Mouse (Mus musculus) CH12.LX (cell line): ENCODE measurements at regions not wholly inside any gene's neighbourhood (a gene's known extent, or its start where the extent isn't known, plus 50 kb on each side); places are given as distances from the start of the nearest gene placed in this dataset.

Source experiments
- DNase-seq: peaks from one replicate; pipeline ENCODE4 v3.0.0-alpha.2; 2013; ENCODE audit errors: extremely low read depth
- H3K27ac ChIP-seq: 2 replicates; pipeline ENCODE4 v1.5.1; 2012; ENCODE audit warnings: low read depth, mild to moderate bottlenecking, control low read depth, moderate library complexity; ENCODE audit not compliant: insufficient read depth
- H3K27me3 ChIP-seq: replicated peaks from 2 replicates; pipeline ENCODE3; 2012; ENCODE audit warnings: inconsistent platforms
- H3K36me3 ChIP-seq, 2 experiments: replicated peaks in 1 of 2; 2 replicates each; pipeline versions ENCODE3 to v1.6.1; 2012; ENCODE audit warnings: inconsistent platforms in 1 of 2, low read length in 1 of 2, mild to moderate bottlenecking in 1 of 2, mixed read lengths in 1 of 2, moderate library complexity in 1 of 2; ENCODE audit not compliant: control insufficient read depth in 1 of 2, insufficient read depth in 1 of 2
- H3K4me1 ChIP-seq, 2 experiments: 2 replicates each; pipeline ENCODE4 v1.6.1; 2012; ENCODE audit warnings: inconsistent platforms in 1 of 2, moderate library complexity in 1 of 2; ENCODE audit not compliant: insufficient read depth in 2 of 2, control insufficient read depth in 1 of 2
- H3K4me2 ChIP-seq: 2 replicates; pipeline ENCODE4 v1.6.1; 2012; ENCODE audit warnings: low read depth, mild to moderate bottlenecking, control low read depth; ENCODE audit not compliant: poor library complexity, insufficient read depth, severe bottlenecking
- H3K4me3 ChIP-seq, 3 experiments: fragments of 150-350 bp in 1 of 3; sonication (generic) in 1 of 3; replicated peaks in 1 of 3; 2 replicates each; pipeline versions ENCODE3 to v1.5.1; 2011 to 2012; ENCODE audit warnings: low read depth in 2 of 3, low read length in 2 of 3, mild to moderate bottlenecking in 2 of 3, moderate library complexity in 2 of 3, control low read depth in 1 of 3, improper control_type of control experiment in 1 of 3, inconsistent platforms in 1 of 3, mixed read lengths in 1 of 3; ENCODE audit not compliant: poor library complexity in 1 of 3
- H3K79me2 ChIP-seq: replicated peaks from 2 replicates; pipeline ENCODE4 v1.6.1; 2012; ENCODE audit warnings: mild to moderate bottlenecking, moderate library complexity; ENCODE audit not compliant: control insufficient read depth, poor library complexity, insufficient read depth, severe bottlenecking; ENCODE audit errors: extremely low read depth
- H3K9ac ChIP-seq: 2 replicates; pipeline ENCODE4 v1.6.1; 2012; ENCODE audit warnings: low read depth, mild to moderate bottlenecking, control low read depth, moderate library complexity; ENCODE audit not compliant: insufficient read depth
- H3K9me3 ChIP-seq: replicated peaks from 2 replicates; pipeline ENCODE3; 2012; ENCODE audit warnings: low read length, inconsistent platforms, mixed read lengths
- ELF1 ChIP-seq: IDR thresholded peaks from 2 replicates; pipeline ENCODE4 v1.6.1; 2014; ENCODE audit warnings: low read depth, mild to moderate bottlenecking, inconsistent platforms, low read length, improper control_type of control experiment
- EP300 ChIP-seq: IDR thresholded peaks from 2 replicates; pipeline ENCODE4 v1.6.1; 2011; ENCODE audit warnings: low read length, improper control_type of control experiment
- JUND ChIP-seq: conservative IDR thresholded peaks from 2 replicates; pipeline ENCODE4 v1.6.1; 2011; ENCODE audit warnings: low read depth, low read length, improper control_type of control experiment
- MAFK ChIP-seq: IDR thresholded peaks from 2 replicates; pipeline ENCODE4 v1.6.1; 2011; ENCODE audit warnings: low read length, improper control_type of control experiment; ENCODE audit not compliant: insufficient replicate concordance
- MEF2A ChIP-seq: IDR thresholded peaks from 2 replicates; pipeline ENCODE4 v1.6.1; 2014; ENCODE audit warnings: low read depth, mild to moderate bottlenecking, inconsistent platforms, low read length, improper control_type of control experiment, borderline replicate concordance
- MXI1 ChIP-seq: IDR thresholded peaks from 2 replicates; pipeline ENCODE4 v1.6.1; 2011; ENCODE audit warnings: mild to moderate bottlenecking, low read depth, low read length, improper control_type of control experiment
- MYC ChIP-seq: IDR thresholded peaks from 2 replicates; pipeline ENCODE4 v1.6.1; 2011; ENCODE audit warnings: low read depth, mild to moderate bottlenecking, improper control_type of control experiment, low read length
- POLR2A ChIP-seq: IDR thresholded peaks from 2 replicates; pipeline ENCODE4 v1.6.1; 2011; ENCODE audit warnings: low read depth, mild to moderate bottlenecking, improper control_type of control experiment, low read length
- POLR2AphosphoS2 ChIP-seq: IDR thresholded peaks from 2 replicates; pipeline ENCODE4 v1.6.1; 2011; ENCODE audit warnings: low read depth, low read length, improper control_type of control experiment
- RAD21 ChIP-seq: IDR thresholded peaks from 2 replicates; pipeline ENCODE4 v1.6.1; 2011; ENCODE audit warnings: low read depth, mild to moderate bottlenecking, low read length, improper control_type of control experiment, moderate library complexity
- TBP ChIP-seq: conservative IDR thresholded peaks from 2 replicates; pipeline ENCODE4 v1.6.1; 2011; ENCODE audit warnings: low read depth, low read length, improper control_type of control experiment
- TCF12 ChIP-seq: IDR thresholded peaks from 2 replicates; pipeline ENCODE4 v1.6.1; 2014; ENCODE audit warnings: low read depth, mild to moderate bottlenecking, inconsistent platforms, low read length, improper control_type of control experiment
- UBTF ChIP-seq: IDR thresholded peaks from 2 replicates; pipeline ENCODE4 v1.6.1; 2012; ENCODE audit warnings: low read depth, mild to moderate bottlenecking, inconsistent platforms, low read length, improper control_type of control experiment, moderate library complexity
- USF2 ChIP-seq: conservative IDR thresholded peaks from 2 replicates; pipeline ENCODE4 v1.6.1; 2011; ENCODE audit warnings: low read depth, low read length, improper control_type of control experiment
- ZKSCAN1 ChIP-seq: IDR thresholded peaks from 2 replicates; pipeline ENCODE4 v1.6.1; 2012; ENCODE audit warnings: low read depth, inconsistent platforms, low read length, improper control_type of control experiment, borderline replicate concordance
- ZMIZ1 ChIP-seq: IDR thresholded peaks from 2 replicates; pipeline ENCODE4 v1.6.1; 2012; ENCODE audit warnings: low read depth, mild to moderate bottlenecking, inconsistent platforms, low read length, improper control_type of control experiment
- ZNF384 ChIP-seq: IDR thresholded peaks from 2 replicates; pipeline ENCODE4 v1.6.1; 2012; ENCODE audit warnings: low read depth, low read length, improper control_type of control experiment, inconsistent platforms
- dilution Hi-C: fragments of 300-500 bp; cut with MboI; formaldehyde crosslinking; loops from 2 replicates; pipeline ENCODE4 v1.14.3; 2020; ENCODE audit warnings: low sequenced_read_pairs; ENCODE audit not compliant: extremely low pct_unique_long_range_greater_than_20kb, extremely low pct_ligation_motif_present
- in situ Hi-C: fragments of 300-500 bp; cut with MboI; formaldehyde crosslinking; loops from 3 replicates; pipeline ENCODE4 v1.14.3; 2019; ENCODE audit warnings: low sequenced_read_pairs, low pct_ligation_motif_present, low pct_unique_long_range_greater_than_20kb, mixed read lengths

DNA sequence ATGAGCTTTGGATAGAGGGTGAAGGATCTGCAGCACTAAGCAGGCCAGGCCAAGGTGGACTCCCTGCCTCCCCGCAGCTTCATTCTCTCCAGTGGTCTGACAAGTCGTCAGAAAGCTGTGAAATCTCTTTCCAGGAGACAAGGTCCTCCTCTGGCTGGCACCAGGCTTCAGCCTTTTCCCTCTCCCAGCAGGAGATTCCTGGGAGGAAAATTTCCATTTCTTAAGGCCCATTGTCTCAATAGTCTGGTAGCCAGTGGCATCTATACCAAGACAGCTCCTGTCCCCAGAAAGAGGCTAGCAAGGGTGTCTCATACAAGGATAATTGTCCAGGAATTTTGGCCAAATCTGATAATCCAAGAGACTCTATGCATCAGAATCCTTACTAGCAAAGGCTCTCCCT lies 133.0 kb upstream of the Bcor start:
- H3K36me3 ChIP-seq = no peaks in the 10 kb centered on the region
- TF ChIP-seq MEF2A (no peak), ZKSCAN1 (no peak), POLR2A (no peak), RAD21 (no peak), MYC (no peak), ZNF384 (no peak), ZMIZ1 (no peak), ELF1 (no peak), TBP (no peak), USF2 (no peak), MXI1 (no peak), EP300 (no peak), MAFK (no peak), TCF12 (no peak)
- TF ChIP-seq, all 38 proteins: peak for 0
- in situ Hi-C loops = no loop called here
- no peak overlapping the region for H3K4me2 ChIP-seq
- no peaks in the 10 kb centered on the region for H3K79me2 ChIP-seq
- no peak overlapping the region for H3K9ac ChIP-seq
- no peaks in the 10 kb centered on the region for H3K27me3 ChIP-seq
- H3K4me3 ChIP-seq = no peak overlapping the region
- no peaks in the 10 kb centered on the region for H3K9me3 ChIP-seq
- dilution Hi-C loops = no loop called here
- no peak for DNase-seq
- no peak overlapping the region for H3K27ac ChIP-seq
- H3K4me1 ChIP-seq = no peaks in the 10 kb centered on the region

DNA sequence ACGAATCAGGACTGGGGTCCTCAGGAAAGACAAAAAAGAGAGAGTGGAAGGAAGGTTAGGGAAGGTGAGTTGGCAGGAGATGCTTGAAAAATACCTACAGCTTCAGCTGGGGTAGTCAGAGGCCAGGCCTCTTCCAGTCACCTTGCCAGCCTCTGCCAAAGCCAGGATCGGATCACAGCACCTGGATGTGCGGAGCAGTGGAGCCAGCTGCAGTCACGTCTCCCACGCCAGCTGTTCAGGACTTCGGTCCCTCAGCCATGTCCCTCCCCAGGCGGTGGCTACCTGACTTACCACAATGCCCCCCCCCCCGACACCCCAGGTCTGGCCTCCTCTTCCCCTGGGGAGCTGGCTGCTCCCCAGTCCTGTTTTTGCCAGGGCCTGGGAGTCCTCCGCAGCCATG lies 134.3 kb upstream of the Bcor start:
- no peak for DNase-seq
- no peak overlapping the region for H3K9ac ChIP-seq
- no peaks in the 10 kb centered on the region for H3K4me1 ChIP-seq
- H3K79me2 ChIP-seq = no peaks in the 10 kb centered on the region
- TF ChIP-seq UBTF (no peak), USF2 (no peak), POLR2AphosphoS2 (no peak), MAFK (no peak), JUND (no peak)
- TF ChIP-seq, all 38 proteins: peak for 0
- in situ Hi-C loops = no loop called here
- no peaks in the 10 kb centered on the region for H3K9me3 ChIP-seq
- H3K36me3 ChIP-seq = no peaks in the 10 kb centered on the region
- no peak overlapping the region for H3K4me2 ChIP-seq
- dilution Hi-C loops = no loop called here
- no peak overlapping the region for H3K27ac ChIP-seq
- no peaks in the 10 kb centered on the region for H3K27me3 ChIP-seq
- no peak overlapping the region for H3K4me3 ChIP-seq
